Mouse (Mus musculus) ES-E14 (cell line): ENCODE measurements around the gene Zfp108.

ENCODE experiments used
- HCFC1 ChIP-seq: IDR thresholded peaks from 2 replicates; pipeline ENCODE4 v1.6.1; 2012; ENCODE audit warnings: low read length, inconsistent platforms, borderline replicate concordance; ENCODE audit not compliant: insufficient read depth
- MAFK ChIP-seq: IDR thresholded peaks from 2 replicates; pipeline ENCODE4 v1.6.1; 2014; ENCODE audit warnings: mild to moderate bottlenecking, low read depth, low read length, inconsistent platforms; ENCODE audit not compliant: insufficient read depth

GRCm38 (mm10) chr7:24299823-24300481 lies 45.4 kb downstream of the Zfp108 start:
- no peak for TF ChIP-seq MAFK
- TF ChIP-seq HCFC1: no peak
